Mouse (Mus musculus) ES-Bruce4 (cell line): Measurements from ENCODE around the gene Ptprg.

Source experiments
- CTCF ChIP-seq: IDR thresholded peaks from one replicate; pipeline ENCODE4 v1.8.1; 2011; ENCODE audit warnings: low read depth, low read length
- EP300 ChIP-seq: IDR thresholded peaks from 2 replicates; pipeline ENCODE4 v1.6.1; 2011; ENCODE audit warnings: low read depth, low read length; ENCODE audit not compliant: insufficient read depth
- POLR2A ChIP-seq: IDR thresholded peaks from one replicate; pipeline ENCODE4 v1.8.1; 2011; ENCODE audit warnings: low read length; ENCODE audit not compliant: insufficient read depth

DNA sequence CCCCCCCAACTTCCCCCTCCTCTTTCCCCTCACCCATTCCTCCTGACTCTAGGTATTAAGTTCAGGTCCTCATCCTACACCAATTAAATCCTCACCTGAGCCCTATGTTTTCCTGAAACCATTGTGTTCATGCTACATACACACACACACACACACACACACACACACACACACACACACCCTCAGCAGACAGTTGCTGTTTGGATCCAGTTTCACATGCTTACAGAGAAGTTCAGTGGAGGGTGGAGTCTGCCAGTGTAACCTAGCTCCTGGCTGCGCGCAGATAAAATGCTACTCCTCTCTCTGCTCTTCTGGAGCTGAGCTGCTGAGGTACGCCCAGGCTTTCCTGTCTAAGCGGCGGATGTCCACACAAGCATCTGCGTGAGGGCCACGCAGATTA is 209.7 kb downstream of the Ptprg start:
- TF ChIP-seq POLR2A (no peak), EP300 (no peak), CTCF (no peak)
